Mouse (Mus musculus) intestine, embryonic 15.5 days (tissue): Measurements from ENCODE around the gene Il18. TPM values are rescaled to one million over a fixed set of nuclear protein-coding genes. Genes with fewer than 3 reads are reported as not detected.

Experiments
- ATAC-seq: fragments of 200-750 bp; cut with Nextera tagmentation; 2 replicates; pipeline ENCODE4 v1.8.0; 2017; ENCODE audit warnings: moderate TSS enrichment, moderate library complexity
- H3K27ac ChIP-seq: fragments of 300-500 bp; sonication (generic); 2 replicates; pipeline ENCODE4 v1.5.1; 2015; ENCODE audit warnings: mild to moderate bottlenecking, inconsistent platforms
- H3K27me3 ChIP-seq: fragments of 300-500 bp; sonication (generic); replicated peaks from 2 replicates; pipeline ENCODE4 v1.6.1; 2015; ENCODE audit warnings: inconsistent platforms
- H3K36me3 ChIP-seq: fragments of 300-500 bp; sonication (generic); 2 replicates; pipeline ENCODE4 v1.6.1; 2015; ENCODE audit warnings: inconsistent platforms
- H3K4me1 ChIP-seq: fragments of 300-500 bp; sonication (generic); replicated peaks from 2 replicates; pipeline ENCODE4 v1.6.1; 2015; ENCODE audit warnings: inconsistent platforms
- H3K4me2 ChIP-seq: fragments of 300-500 bp; sonication (generic); replicated peaks from 2 replicates; pipeline ENCODE4 v1.6.1; 2015; ENCODE audit warnings: mild to moderate bottlenecking, inconsistent platforms
- H3K4me3 ChIP-seq: fragments of 300-500 bp; sonication (generic); replicated peaks from 2 replicates; pipeline ENCODE4 v1.5.1; 2015; ENCODE audit warnings: inconsistent platforms
- H3K9ac ChIP-seq: fragments of 300-500 bp; sonication (generic); 2 replicates; pipeline ENCODE4 v1.6.1; 2015; ENCODE audit warnings: inconsistent platforms
- H3K9me3 ChIP-seq: fragments of 300-500 bp; sonication (generic); 2 replicates; pipeline ENCODE4 v1.6.1; 2016; ENCODE audit warnings: inconsistent platforms
- WGBS: fragments of 180-500 bp; shearing (Covaris S2); methylation state at CpG from one replicate; pipeline ENCODE4 v1.1.7; 2015; 5-methylcytosine and 5-hydroxymethylcytosine counted together
- polyA plus RNA-seq: library from polyadenylated mRNA; unstranded; fragments of >200 nt; fragmentation: Nextera tagmentation; extraction: Ambion mirVana; gene quantifications from 2 replicates; pipeline ENCODE4 v1.2.1, GENCODE M21; 2015

The Il18 gene
- polyA plus RNA-seq: 17.6 and 18.8 TPM in 2 replicates

GRCm38 (mm10) chr9:50554241-50555093, at the start of gene Il18:
Gene Il18, plus strand, starts transcription at chr9:50554827.
- H3K4me1 ChIP-seq: 0 out of 2 replicates have a peak, but pooled peaks cover 2% of the 10 kb centered on the region
- no peak within 1 kb of the TSS for H3K9ac ChIP-seq
- ATAC-seq: peak; percentile 95
- H3K9me3 ChIP-seq: no peaks in the 10 kb centered on the region
- WGBS: 24% methylated on average over 12 of the region's 12 CpGs
- peak within 1 kb of the TSS; percentile 66 for H3K27ac ChIP-seq
- peak within 1 kb of the TSS; percentile 7; the same call in 1 of the 2 replicates for H3K4me3 ChIP-seq
- H3K36me3 ChIP-seq: no peaks in the 10 kb centered on the region
- no peaks in the 10 kb centered on the region for H3K27me3 ChIP-seq
- peak within 1 kb of the TSS; percentile 49 for H3K4me2 ChIP-seq

GRCm38 (mm10) chr9:50505405-50505804, 49.2 kb upstream of the Il18 start:
- no peaks in the 10 kb centered on the region for H3K27me3 ChIP-seq
- no peaks in the 10 kb centered on the region for H3K9me3 ChIP-seq
- 17% methylated on average over 6 of the region's 6 CpGs for WGBS
- H3K9ac ChIP-seq: no peak overlapping the region
- H3K27ac ChIP-seq: no peak overlapping the region
- H3K4me1 ChIP-seq: peaks cover 8% of the 10 kb centered on the region
- no peak overlapping the region for H3K4me3 ChIP-seq
- no peaks in the 10 kb centered on the region for H3K36me3 ChIP-seq
- peak overlapping the region; percentile 42 for H3K4me2 ChIP-seq
- no peak for ATAC-seq

- H3K9ac ChIP-seq: no peak overlapping the region
- no peak overlapping the region for H3K4me2 ChIP-seq
- 41% methylated on average over 7 of the region's 7 CpGs for WGBS
- H3K36me3 ChIP-seq: no peaks in the 10 kb centered on the region
- no peak for ATAC-seq
- H3K27me3 ChIP-seq: no peaks in the 10 kb centered on the region
- no peak overlapping the region for H3K4me3 ChIP-seq
- peaks cover 8% of the 10 kb centered on the region for H3K4me1 ChIP-seq
- H3K27ac ChIP-seq: no peak overlapping the region
- H3K9me3 ChIP-seq: no peaks in the 10 kb centered on the region
Measured at GRCm38 (mm10) chr9:50507570-50507969, 47.1 kb upstream of the Il18 start.

GRCm38 (mm10) chr9:50515462-50515861, 39.2 kb upstream of the Il18 start:
- Histone ChIP-seq H3K4me2 (no peak overlapping the region), H3K36me3 (no peaks in the 10 kb centered on the region), H3K9ac (no peak overlapping the region), H3K4me3 (no peak overlapping the region), H3K27me3 (no peaks in the 10 kb centered on the region), H3K9me3 (no peaks in the 10 kb centered on the region), H3K27ac (no peak overlapping the region), H3K4me1 (no peaks in the 10 kb centered on the region)
- peak; percentile 84 for ATAC-seq
- 70% methylated on average over 5 of the region's 5 CpGs for WGBS

GRCm38 (mm10) chr9:50518781-50519180, 35.8 kb upstream of the Il18 start:
- Histone ChIP-seq H3K27ac (no peak overlapping the region), H3K36me3 (no peaks in the 10 kb centered on the region), H3K27me3 (no peaks in the 10 kb centered on the region), H3K4me2 (no peak overlapping the region), H3K9me3 (no peaks in the 10 kb centered on the region), H3K9ac (no peak overlapping the region), H3K4me1 (no peaks in the 10 kb centered on the region), H3K4me3 (no peak overlapping the region)
- 13% methylated on average over 2 of the region's 2 CpGs for WGBS
- no peak for ATAC-seq

GRCm38 (mm10) chr9:50520748-50521147, 33.9 kb upstream of the Il18 start:
- Histone ChIP-seq H3K4me2 (no peak overlapping the region), H3K27ac (no peak overlapping the region), H3K4me3 (no peak overlapping the region), H3K36me3 (no peaks in the 10 kb centered on the region), H3K27me3 (no peaks in the 10 kb centered on the region), H3K9ac (no peak overlapping the region), H3K4me1 (no peaks in the 10 kb centered on the region), H3K9me3 (no peaks in the 10 kb centered on the region)
- ATAC-seq: no peak
- WGBS: 85% methylated on average over 6 of the region's 6 CpGs

- Histone ChIP-seq H3K4me3 (no peak overlapping the region), H3K9ac (no peak overlapping the region), H3K27me3 (no peaks in the 10 kb centered on the region), H3K4me1 (0 out of 2 replicates have a peak, but pooled peaks cover under 1% of the 10 kb centered on the region), H3K36me3 (no peaks in the 10 kb centered on the region), H3K27ac (no peak overlapping the region), H3K9me3 (no peaks in the 10 kb centered on the region), H3K4me2 (no peak overlapping the region)
- WGBS: 61% methylated on average over 2 of the region's 2 CpGs
- ATAC-seq: no peak
Measured at GRCm38 (mm10) chr9:50521562-50521961, 33.1 kb upstream of the Il18 start.

GRCm38 (mm10) chr9:50522574-50522973, 32.1 kb upstream of the Il18 start:
- no peaks in the 10 kb centered on the region for H3K36me3 ChIP-seq
- H3K4me2 ChIP-seq: no peak overlapping the region
- no peak overlapping the region for H3K27ac ChIP-seq
- H3K9me3 ChIP-seq: no peaks in the 10 kb centered on the region
- no peak overlapping the region for H3K4me3 ChIP-seq
- no peak overlapping the region for H3K9ac ChIP-seq
- no peaks in the 10 kb centered on the region for H3K27me3 ChIP-seq
- WGBS: 76% methylated on average over 5 of the region's 5 CpGs
- peaks cover 9% of the 10 kb centered on the region for H3K4me1 ChIP-seq
- ATAC-seq: no peak

- H3K4me3 ChIP-seq: no peak overlapping the region
- no peaks in the 10 kb centered on the region for H3K36me3 ChIP-seq
- no peak overlapping the region for H3K27ac ChIP-seq
- no peak overlapping the region for H3K4me2 ChIP-seq
- H3K9me3 ChIP-seq: no peaks in the 10 kb centered on the region
- peaks cover 12% of the 10 kb centered on the region for H3K4me1 ChIP-seq
- WGBS: 86% methylated on average over 5 of the region's 5 CpGs
- H3K27me3 ChIP-seq: no peaks in the 10 kb centered on the region
- H3K9ac ChIP-seq: no peak overlapping the region
- no peak for ATAC-seq
Measured at GRCm38 (mm10) chr9:50524936-50525335, 29.7 kb upstream of the Il18 start.

GRCm38 (mm10) chr9:50525585-50525984, 29.0 kb upstream of the Il18 start:
- H3K4me3 ChIP-seq: no peak overlapping the region
- 72% methylated on average over 5 of the region's 5 CpGs for WGBS

GRCm38 (mm10) chr9:50527860-50528259, 26.8 kb upstream of the Il18 start:
- H3K4me1 ChIP-seq: peaks cover 12% of the 10 kb centered on the region
- H3K4me3 ChIP-seq: peak overlapping the region; percentile 69
- no peaks in the 10 kb centered on the region for H3K36me3 ChIP-seq
- no peaks in the 10 kb centered on the region for H3K27me3 ChIP-seq
- H3K9ac ChIP-seq: peak overlapping the region; percentile 69
- H3K4me2 ChIP-seq: peak overlapping the region; percentile 62
- H3K9me3 ChIP-seq: no peaks in the 10 kb centered on the region
- ATAC-seq: peak; percentile 34
- no peak overlapping the region for H3K27ac ChIP-seq
- WGBS: 34% methylated on average over 7 of the region's 7 CpGs

More at GRCm38 (mm10) chr9:50525585-50525984, 29.0 kb upstream of the Il18 start:
- ATAC-seq: no peak
- no peak overlapping the region for H3K9ac ChIP-seq
- H3K9me3 ChIP-seq: no peaks in the 10 kb centered on the region
- H3K4me2 ChIP-seq: no peak overlapping the region
- H3K4me1 ChIP-seq: peaks cover 12% of the 10 kb centered on the region
- H3K27ac ChIP-seq: no peak overlapping the region
- no peaks in the 10 kb centered on the region for H3K36me3 ChIP-seq
- H3K27me3 ChIP-seq: no peaks in the 10 kb centered on the region

- peaks cover 12% of the 10 kb centered on the region for H3K4me1 ChIP-seq
- H3K4me3 ChIP-seq: peak within 1 kb of the TSS; percentile 69
- H3K27ac ChIP-seq: peak within 1 kb of the TSS; percentile 67
- no peaks in the 10 kb centered on the region for H3K27me3 ChIP-seq
- H3K9ac ChIP-seq: peak within 1 kb of the TSS; percentile 69
- no peaks in the 10 kb centered on the region for H3K9me3 ChIP-seq
- WGBS: under 1% methylated on average over 54 of the region's 54 CpGs
- ATAC-seq: peak; percentile 99
- H3K36me3 ChIP-seq: no peaks in the 10 kb centered on the region
- peak within 1 kb of the TSS; percentile 62 for H3K4me2 ChIP-seq
Measured at GRCm38 (mm10) chr9:50528293-50528892, 26.2 kb upstream of the Il18 start, which contains the start of gene Pts. Gene Pts, minus strand, starts transcription at chr9:50528724.
